Mouse (Mus musculus) thymus, postnatal 10 days (tissue): ENCODE measurements at regions not wholly inside any gene's neighbourhood (a gene's known extent, or its start where the extent isn't known, plus 50 kb on each side); places are given as distances from the start of the nearest gene placed in this dataset.
"Not testable (repeated sequence)": the region's sequence is repeated elsewhere in the genome, so short reads cannot be mapped to it uniquely, and the experiment has no call there.

Experiments
- DNase-seq, 2 experiments: peaks; one replicate each; pipeline ENCODE4 v3.0.0; 2021; ENCODE audit warnings: low spot score in 2 of 2

DNA sequence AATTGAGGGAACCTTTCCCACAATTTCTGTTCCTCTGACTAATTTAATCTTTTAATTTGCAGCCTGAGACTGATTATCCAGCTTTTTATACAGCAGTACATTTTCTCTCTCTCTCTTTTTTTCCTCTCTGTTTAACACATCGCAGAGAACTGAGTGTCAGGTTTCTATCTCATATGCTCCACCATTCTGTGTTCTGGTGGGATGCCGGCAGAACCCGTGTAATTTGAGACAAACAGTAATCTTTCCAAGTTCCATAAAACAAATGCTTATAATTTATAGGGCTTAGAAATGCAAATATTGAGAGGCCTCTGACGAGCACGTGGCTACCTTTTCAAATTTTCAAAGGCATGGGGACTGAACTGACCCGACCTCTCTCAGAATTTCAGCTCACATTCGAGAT lies 59.1 kb downstream of the Zbtb18 start:
- DNase-seq, result no peak

DNA sequence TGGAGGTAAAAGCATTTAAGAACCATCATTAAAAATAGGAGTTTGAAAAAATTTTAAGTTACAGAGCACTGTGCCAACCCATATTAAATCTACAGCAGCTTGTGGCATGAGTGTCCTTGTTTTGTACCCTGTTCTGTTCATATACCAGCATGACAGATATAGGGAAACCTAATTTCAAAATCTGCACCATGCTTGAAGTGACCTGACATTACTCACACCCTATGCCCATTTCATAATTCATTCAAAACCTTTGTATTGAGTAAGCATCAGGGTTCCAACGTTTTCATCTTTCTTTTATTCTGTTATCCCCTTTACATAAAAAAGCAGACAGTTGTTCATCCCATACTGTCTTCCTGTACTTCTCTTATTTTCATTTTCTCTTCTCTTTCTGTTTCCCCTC lies 61.8 kb downstream of the Zbtb18 start:
- DNase-seq, result no peak

DNA sequence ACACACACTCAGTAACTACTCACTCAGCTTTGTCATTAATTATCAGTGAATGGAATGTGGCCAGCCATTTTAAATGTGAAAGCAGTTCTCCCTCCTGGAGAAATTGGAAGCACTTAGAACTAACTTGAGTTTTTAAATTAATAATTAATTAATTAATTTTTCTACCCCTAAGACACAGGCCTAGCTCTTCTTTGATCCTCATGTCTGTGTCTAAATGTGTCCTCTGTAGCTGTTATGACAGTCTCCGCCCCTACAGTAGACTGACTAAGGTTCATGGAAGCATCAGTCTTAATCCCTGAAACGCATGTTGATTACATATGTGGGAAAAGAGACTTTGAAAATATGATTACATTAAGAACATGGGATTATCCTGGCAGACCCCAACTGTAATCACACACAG lies 62.6 kb downstream of the Zbtb18 start:
- no peak for DNase-seq

DNA sequence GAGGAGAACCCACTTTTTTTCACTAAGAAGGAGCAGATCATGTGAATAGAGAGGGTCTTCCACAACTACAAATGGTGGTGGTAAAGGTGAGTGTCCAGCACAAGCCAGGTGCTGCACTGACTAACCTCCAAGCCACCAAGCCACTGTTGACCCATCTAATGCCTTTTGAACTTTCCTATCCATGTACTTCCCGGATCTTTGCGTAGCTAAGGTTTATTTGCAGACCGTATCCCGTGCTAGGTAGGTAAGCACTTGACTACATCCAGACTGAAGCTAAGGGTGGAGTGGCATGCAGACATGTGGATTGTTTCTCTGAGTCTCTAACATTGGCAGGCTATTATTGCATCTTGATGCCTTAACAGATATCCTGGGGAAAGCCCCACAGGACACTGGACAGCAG lies 65.2 kb downstream of the Zbtb18 start:
- DNase-seq, result not testable (repeated sequence)

DNA sequence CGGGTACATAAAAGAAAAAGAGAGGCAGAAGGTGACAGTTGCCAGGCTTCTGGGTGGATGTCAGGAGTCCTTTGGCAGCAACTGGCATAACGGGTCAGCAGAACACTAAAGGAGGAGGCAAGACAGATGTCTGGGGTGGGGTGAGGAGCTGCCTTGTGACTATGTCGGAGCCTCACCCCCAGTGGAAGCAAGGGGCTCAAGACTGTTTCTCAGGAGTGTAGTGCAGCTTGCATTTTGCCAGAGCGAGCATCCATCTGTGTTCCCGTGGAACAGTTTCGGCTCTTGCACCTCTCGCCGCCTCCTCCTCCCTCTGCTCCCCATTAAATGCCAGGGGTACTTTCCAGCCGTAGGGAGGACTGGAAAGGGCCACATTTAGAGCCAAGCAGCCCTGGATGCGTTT lies 67.6 kb downstream of the Zbtb18 start:
- DNase-seq, result no peak

DNA sequence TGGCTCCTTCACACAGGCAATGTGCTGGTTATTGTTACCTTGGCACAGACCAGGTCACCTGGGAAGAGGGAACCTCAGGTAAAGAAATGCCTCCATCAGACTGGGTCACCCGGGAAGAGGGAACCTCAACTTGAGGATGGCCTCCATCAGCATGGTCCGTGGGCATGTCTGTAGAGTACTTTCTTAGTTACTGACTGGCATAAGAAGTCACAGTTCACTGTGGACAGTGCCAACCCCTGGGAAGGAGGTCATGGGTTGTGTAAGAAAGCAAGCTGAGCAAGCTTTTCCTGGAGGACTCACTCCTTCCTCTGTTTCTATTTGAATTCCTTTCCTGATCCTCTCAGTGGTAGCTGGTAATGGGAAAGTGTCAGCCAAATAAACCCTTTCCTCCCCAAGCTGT lies 70.0 kb downstream of the Zbtb18 start:
- DNase-seq, result no peak

DNA sequence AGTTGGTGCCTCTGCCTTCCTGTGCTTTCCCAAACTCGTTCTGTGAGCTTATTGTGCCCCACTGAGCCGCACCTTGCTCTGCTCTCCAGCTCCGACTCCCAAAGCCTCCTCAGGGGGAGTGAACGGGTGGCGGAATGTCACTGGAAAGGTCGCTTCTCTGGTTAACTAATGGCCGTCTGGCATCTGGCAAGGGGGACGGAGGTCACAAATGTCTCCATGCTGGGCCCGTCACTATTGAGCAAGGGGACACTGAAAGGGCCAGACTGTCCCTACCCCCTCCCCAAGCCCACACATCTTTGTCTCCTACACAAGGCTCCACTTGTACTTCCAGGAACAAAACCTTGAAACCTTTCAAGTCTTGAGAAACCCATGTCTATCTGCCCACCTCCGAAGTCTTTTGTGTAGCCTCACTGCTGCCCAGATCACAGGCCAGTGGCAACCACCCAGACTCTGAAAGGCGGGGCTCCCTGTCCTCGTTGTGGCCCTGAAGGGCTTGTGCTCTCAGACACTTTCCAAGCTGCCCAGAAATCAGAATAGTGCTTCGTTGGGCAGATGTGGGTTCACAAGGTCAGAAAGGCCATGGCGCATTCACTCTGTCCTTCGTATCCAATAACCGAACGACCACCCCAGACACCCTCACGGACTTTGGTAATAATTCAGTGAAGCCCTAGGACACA lies 75.9 kb downstream of the Zbtb18 start:
- no peak for DNase-seq

DNA sequence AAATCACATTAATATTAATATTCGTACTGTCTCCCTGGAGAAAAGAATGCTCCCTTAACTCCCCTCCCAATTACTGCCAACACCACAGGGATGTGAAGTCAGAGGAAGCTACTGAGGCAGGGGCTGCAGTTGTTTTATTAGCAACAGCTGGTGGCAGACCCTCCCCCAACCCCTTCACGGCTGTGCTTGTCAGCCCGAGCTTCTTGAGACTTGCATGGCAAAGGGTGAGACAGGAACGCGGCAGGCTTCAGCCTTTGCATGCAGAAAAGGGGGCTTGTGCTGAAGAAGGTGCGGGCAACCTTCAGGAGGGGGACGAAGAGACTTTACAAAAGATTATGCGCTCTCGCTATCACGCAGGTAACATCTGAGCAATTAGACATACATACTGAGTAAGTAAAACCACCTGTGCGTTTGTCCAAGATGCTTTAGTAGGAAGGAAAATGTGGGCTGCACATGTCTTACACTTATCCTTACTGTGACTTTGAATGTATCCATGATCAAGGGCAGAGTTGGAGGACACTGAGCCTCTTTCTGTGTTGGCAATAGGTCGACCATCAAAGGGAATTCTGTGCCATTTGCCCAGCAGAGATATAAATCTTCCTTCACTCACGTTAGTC lies 76.9 kb downstream of the Zbtb18 start:
- DNase-seq, result no peak

DNA sequence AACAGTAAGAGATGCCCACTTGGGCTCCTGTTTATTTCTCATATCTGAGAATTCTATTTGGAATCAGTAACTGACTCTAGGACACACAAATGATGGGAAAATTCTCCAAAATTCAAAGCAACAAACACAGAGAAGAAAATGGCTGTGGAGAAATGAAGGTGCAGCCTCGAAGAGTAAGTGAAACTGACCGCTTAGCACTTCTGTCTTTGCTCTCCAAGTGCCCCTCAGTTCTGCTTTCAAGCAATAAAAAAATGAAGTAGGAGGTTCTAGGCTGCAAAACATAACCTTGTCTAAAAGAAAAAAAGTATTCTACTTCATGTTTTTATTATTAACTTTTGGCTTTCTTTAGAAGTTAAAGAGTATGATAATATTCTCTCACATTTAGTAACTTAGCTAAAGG lies 79.0 kb downstream of the Zbtb18 start:
- no peak for DNase-seq

DNA sequence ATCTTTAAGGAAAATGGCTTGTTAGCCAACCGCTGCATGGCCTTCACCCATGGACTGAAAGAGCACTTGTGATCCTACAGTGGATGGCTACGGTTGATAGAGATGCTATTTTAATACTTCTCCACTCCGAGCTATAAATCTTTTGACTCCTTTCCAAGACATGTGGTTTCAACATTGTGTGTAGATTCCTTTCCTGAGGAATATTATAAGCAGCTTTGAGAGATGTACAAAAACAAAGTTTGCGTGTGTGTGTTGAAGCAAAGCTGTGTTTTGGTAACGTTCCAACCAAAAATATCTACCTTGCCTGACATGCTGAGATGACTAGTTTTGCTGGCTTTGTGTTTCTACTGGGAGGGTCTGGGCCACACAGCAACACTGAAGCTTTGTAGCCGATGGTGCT lies 83.0 kb downstream of the Zbtb18 start:
- DNase-seq, result no peak

DNA sequence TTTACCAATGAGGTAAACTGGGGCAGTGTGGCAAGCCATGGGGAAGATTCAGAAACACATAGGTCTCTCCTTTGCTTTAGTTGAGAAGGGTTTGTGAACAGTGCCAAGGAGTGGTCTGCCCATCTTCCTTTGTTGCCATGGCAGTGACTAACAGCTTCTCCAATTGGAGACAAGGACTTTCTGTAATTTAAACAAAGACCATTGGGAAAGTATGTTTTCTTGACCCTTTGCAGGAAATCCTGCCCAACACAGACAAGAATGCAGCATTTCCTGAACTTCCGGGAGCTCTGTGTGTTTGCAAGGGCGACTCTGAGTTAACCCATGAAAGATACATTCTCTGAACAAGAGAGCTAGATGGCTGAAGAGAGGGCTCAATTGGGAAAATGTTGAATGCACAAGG lies 89.6 kb downstream of the Zbtb18 start:
- no peak for DNase-seq

DNA sequence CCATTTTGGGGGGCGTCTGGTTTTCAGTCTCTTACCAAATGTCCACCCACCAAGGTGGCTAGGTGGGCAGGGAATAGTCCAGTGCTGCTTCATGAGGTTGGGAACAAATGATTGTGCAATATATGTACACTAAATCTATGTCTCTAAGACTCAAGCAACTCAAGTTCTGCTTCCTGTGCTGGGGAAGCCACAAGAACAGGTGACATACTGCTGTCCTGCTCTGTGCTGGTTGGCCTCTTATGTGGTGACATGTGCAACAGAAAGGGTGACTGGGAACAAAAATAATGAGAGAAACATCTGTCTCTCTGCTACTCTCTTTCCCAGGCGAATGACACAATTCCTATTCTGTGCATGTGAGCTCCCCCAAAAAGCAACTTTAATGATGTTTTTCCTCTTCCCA lies 90.5 kb downstream of the Zbtb18 start:
- DNase-seq, result peak; percentile 24

DNA sequence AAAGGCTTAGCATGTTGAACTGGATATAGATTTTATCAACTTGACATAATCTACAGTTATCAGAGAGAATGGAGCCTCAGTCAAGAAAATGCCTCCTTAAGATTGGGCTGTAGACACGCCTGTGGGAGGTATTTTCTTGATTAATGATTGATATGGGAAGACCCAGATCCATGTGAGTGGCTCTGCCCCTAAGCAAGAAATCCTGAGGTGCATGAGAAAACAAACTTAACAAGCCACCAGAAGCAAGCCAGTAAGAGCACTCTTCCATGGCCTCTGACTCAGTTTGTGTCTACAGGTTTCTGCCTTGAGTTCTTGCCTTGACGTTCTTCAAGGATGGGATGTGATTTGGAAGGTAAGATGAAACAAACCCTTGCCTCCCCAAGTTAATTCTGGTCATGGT lies 91.2 kb downstream of the Zbtb18 start:
- DNase-seq, result no peak

DNA sequence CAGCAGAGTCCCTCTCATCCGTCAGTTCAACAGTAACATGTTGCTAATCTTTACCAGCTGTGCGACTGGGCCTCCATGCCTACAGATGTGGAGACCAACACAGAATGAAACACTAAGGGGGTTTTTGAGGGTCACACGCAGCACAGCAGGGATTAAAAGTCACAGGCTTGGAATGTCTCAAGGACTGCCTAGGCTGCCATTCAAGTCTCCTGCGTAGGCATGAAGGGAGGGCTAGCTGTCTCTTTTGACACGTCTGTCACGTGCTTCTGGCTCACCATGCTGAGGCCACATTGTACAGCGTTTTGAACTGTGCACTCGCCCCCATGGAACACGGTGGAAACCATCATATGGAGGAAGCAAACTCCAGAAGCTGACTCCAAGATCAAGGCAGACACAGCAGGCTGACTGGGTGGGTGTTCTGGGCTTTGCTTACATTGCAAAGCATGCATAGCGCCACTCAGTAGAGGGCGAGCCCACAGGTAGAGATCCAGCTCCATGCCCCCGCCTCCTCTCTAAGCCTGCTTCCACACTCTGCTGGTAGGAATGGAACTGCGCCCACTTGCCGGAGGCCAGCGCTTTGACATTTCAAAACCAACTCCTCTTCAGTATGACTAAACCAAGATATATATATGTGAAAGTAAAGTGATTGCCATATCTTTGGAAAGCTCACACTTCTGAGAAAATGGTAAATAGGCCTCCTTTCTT lies 103.0 kb downstream of the Zbtb18 start:
- DNase-seq, result no peak

DNA sequence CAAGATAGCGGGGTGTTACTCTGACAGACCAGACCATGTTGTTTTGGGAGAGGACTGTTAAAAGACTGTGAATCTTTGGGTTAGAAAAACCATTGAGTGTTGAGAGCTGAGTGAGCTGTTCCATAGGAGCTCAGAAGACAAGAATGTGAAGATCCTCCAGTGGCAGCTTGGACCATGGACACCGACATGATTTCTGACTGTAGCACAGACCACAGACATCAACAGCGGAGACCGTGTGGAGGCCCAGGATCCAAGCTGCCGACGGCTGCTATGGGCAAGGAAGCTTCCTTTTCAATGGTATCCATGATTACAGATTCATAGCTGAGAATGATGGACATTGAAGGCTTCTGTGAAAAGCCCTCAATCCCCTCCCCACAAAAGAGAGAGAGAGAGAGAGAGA lies 105.6 kb downstream of the Zbtb18 start:
- DNase-seq, result no peak

DNA sequence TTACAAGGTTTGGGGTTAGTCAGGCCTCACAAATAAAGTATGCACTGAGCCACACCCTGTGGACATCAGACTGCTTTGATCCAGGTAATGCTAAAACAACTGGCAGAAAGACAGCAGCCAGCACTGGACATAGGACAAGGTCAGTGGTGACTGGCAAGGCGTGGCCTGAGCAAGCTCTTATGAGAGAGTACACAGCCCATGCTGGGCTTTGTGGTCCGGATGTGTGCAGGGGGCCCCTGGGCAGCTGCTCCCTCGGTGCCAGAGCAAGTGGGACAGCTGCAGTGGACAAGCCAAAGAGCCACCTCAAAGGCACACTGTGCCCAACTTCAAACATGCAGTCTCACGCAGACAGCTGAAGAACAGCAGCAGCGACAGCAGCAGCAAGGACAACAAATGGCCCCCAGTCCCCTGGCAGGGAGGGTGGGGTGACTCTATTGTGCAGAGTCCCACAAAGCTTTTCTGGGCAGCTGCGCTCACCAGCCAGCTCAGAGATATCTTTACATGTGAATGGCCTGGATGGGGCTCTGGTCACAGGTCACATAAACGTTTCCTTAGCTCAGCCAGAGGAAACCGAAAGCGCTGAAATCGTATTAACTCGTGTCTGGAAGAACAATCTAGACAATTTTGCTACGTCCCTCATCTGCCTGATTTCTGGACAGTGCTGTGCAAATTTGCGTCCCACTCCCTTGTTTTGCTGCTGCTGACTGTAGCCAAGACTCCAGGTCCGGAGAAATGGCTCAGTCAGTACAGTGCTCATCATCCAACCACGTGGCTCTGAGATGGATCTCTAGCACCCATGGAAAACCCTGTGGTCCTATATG lies 113.5 kb downstream of the Zbtb18 start:
- no peak for DNase-seq

DNA sequence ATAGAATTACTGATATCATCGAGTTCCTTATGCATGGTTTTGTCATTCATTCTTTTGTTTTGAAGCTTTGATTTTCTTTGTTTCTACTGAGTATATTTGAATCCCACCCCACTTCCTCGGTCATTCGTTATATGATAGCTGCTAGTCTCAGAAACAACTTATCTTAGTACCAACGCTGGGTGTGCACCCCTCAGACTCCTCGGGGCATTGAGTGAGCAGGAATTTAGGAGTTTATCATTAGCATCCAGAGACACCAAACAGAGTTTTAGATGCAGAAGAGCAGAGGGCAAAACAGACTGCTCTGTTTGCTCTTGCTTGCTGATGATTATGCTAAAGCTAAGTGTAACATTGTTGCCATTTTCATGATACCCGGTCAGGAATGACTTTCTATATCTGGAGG lies 115.3 kb downstream of the Zbtb18 start:
- DNase-seq, result no peak

DNA sequence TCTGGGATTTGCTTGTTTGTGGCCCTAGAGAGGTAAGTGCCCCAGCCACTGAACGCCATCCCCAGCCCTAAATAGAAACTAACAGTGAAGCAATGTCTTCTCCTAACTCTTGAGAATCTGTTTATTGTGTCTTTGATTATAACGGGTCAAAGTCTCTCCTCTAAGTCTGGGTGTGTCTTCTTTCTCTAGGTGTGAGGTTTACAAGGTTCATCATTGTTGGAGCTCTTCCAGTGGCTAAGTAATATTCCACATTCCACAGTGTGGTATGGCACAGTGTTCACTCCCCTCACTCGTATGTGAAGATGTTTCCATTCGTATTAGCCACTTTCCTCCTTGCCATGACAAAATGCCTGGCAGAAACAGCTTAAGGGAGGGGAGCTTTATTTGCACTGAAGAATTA lies 115.7 kb downstream of the Zbtb18 start:
- DNase-seq, result no peak

DNA sequence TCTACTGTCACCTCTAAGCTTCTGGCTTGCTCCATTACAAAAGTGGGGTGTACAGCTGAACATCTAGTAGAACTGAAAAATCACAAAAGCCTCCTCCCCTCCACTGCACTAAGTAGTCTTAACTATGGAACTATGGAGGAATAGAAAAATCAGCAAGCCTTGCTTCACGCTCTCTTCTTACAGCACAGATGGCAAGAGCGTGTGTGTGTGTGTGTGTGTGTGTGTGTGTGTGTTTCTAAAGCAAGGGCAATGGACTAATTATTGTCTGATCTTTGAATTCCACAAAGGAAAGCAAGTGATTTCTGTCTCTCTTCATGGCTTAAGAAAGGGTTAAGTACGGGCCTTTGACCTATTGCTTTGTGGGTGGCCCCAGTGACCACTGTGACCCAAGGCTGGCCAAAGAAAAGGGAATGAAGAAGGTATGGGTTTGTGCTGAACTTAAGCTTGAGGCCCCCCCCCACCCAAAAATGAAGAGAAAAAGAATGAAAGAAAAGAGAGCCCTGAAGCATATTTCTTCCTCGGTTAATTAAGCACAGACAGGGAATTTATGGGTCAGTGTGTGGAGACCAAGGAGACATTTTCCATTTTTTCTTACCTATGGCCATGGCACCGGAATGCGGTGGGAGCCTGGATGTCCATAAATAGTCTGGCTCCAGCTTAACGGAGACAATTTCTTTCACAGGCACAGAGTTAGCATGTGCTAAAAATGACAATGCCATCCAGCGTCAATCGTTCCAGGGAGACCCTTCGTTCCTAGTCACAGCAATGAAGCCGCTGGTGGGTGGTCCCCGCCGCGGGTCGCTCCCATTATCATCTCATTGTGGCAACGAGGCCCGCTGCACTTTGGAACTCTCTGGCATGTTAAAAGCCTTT lies 119.8 kb downstream of the Zbtb18 start:
- DNase-seq, result no peak

DNA sequence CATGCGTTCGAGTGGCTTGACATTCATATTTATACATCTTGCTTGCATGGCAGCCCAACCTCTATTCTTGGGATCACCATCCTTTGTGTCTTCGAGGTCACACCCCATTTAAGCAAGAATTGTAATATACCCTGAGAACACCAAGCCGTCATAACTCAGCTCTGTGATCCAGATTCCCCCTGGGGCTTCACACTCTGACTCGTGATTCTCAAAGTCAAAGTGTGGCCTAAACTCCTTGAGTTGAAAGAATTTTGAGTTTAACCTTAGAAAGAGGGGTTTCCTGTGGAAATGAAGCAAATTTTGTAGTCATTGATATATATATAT lies 120.4 kb downstream of the Zbtb18 start:
- DNase-seq, result no peak

DNA sequence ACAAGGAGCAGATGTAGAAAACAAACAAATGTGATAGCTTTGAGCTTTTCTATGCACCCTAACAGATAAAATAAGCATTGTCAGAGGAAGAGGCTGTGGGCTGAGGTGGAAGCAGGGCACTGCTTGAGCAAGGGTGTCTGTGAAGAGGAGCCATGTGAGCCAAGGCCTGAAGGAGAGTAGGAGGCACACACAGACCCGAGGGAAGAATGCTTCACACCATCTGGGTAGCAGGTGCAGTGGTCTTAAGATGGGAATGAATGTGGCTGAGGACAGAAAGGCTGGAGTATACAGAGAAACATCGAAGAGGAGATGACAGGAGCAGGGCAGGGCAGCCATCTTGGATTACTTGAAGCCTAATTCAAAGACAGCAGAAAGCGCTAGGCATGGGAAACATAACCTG lies 123.5 kb downstream of the Zbtb18 start:
- DNase-seq, result no peak
